Mouse (Mus musculus) thymus, adult 2 months (tissue): ENCODE data around the gene Mmel1.

Experiments used
- CTCF ChIP-seq: fragments of 200-500 bp; IDR thresholded peaks from 2 replicates; pipeline ENCODE4 v1.5.1; 2012; ENCODE audit warnings: mild to moderate bottlenecking, control low read depth, low read length, moderate library complexity, borderline replicate concordance; ENCODE audit not compliant: control insufficient read depth, poor library complexity, insufficient read depth; ENCODE audit errors: extremely low read depth
- POLR2A ChIP-seq: fragments of 200-500 bp; IDR thresholded peaks from 2 replicates; pipeline ENCODE4 v1.6.1; 2012; ENCODE audit warnings: mild to moderate bottlenecking, low read length, control low read depth, moderate library complexity; ENCODE audit not compliant: control insufficient read depth, poor library complexity, insufficient read depth; ENCODE audit errors: extremely low read depth

DNA sequence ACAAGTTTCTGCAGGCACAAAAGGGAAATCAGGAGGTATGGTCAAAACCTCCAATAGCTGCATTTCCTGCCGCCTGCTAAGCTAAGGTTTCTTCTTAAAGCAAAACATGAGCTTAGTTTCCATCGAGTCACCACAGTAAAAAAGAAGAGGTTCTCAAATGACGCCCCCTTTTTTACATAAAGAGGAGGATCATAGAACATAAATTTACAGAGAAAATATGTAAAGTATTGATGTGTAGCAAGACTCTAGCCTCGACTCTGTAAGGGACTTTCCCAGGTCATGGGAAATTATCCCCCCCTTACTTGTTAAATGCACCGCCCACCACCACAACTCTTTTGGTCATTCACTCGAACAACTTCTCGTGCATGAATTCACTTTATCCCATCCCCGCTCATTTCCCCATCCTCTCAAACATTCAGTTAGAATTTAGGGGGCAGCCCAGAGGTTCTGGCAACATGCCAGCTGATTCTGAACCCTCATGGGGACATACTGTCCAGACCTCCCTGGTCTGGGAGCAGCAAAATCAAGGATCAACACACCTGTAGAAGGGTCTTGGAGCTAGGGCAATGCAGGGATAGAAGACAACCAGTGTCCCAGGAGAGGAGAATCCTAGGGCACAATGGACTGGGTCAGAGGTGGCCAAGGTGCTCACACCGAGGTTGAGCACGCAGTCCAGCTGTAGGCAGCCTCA is 73.4 kb downstream of the Mmel1 start:
- TF ChIP-seq POLR2A (no peak), CTCF (no peak)
